Mouse (Mus musculus) heart, postnatal 36 days (tissue): ENCODE data around the gene Serping1. TPM values are rescaled to one million over a fixed set of nuclear protein-coding genes. Genes with fewer than 3 reads are reported as not detected.
"Not testable (repeated sequence)": the region's sequence is repeated elsewhere in the genome, so short reads cannot be mapped to it uniquely, and the experiment has no call there.

Source experiments
- DNase-seq, 2 experiments: peaks; one replicate each; pipeline ENCODE4 v3.0.0; 2021 to 2022
- intact Hi-C: fragments of 180-260 bp; cut with DNase I; formaldehyde crosslinking; loops from one replicate; pipeline ENCODE4 v1.15.1; 2025
- total RNA-seq, 2 experiments: library from RNA; stranded (reverse); gene quantifications; 2 replicates each; pipeline ENCODE4 v1.2.3; 2021

Serping1 gene
- 10 to 100 TPM; 81.1 to 84.3 TPM for total RNA-seq

DNA sequence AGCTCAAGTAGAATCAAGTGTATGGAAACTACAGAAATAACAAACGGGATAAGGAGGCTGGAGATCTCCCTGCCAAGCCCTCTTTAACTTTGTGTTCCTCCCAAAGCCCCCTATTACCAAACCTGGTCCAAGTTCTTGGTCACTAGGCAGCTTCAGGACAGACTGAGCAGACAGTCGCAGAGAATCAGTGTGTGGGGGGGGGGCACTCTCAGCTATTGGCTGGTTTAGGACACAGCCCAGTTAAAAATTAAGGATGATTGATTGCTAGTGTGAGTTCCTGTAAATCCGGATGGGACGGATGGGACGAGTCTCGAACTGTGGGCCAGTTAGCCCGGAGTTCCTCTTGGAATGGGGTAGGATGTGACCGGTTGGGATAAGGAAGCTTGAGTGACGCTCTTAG, at the start of gene Serping1:
TSS of gene Serping1 (minus strand) at position 204 of the 400 bp plus-strand sequence.
- DNase-seq: peak in 1 of 2 experiments; percentile 30
- intact Hi-C loops: no loop called here

DNA sequence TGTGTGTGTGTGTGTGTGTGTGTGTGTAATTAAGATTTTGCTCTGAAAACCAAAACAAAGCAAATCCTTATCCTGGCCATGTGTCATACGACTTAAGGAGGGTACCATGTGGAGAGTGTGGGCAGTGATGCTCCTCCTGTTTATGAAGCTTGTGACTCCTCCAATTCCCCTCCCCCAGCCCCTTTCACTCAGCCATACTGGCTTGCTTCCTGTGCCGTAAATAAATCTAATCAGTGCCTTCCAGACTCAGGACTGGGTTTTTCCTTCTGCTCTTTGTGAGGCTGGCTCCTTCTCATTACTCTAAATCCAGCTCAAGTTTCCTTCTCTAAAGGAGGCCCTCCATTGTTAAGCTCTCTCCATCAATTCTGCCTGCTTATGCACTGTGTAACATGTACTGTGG, 48.0 kb upstream of the Serping1 start:
- DNase-seq: no peak
- intact Hi-C loops: no loop called here

DNA sequence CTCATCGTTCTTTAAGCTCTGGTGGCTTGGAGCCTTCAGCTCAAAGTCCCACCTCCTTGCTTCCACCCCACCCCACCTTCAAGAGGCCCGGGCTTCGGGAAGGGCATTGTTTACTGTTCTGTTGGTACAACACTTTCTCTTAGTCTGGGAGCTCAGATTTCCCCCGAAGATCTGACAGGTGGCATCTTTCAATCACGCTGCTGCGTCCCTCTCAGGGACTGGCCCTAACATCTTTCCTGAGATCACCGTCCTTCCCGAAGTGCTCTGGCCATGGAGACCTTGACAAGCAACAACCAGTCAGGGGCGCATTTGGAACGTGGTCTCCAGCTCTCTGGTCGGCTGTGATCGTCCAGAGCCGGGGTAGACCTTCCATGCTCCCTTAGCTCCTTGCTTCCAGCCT, 47.3 kb upstream of the Serping1 start, which contains the start of gene Smtnl1:
TSS of gene Smtnl1 (minus strand) at position 101 of the 400 bp plus-strand sequence.
- intact Hi-C loops: no loop called here
- no peak for DNase-seq

DNA sequence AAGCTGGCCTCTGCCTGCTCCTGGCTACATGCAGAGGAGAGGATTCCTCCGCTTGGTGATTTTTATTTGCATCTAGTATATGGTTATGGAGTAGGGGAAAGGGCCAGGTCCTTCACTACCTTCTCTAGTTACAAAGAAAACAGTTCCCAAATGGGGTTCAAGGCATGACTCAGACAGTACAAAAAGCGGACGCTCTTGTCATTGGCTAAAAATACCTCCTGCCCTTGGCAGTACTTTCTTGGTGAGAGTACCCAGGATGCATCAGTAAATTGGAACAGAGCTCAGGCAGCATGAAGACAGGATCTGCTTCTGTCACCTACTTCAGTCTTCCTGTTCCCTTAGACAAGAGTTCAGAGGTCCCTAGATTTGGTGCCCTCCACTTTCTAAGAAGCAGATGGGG, 44.6 kb upstream of the Serping1 start:
- intact Hi-C loops: no loop called here
- DNase-seq: no peak

DNA sequence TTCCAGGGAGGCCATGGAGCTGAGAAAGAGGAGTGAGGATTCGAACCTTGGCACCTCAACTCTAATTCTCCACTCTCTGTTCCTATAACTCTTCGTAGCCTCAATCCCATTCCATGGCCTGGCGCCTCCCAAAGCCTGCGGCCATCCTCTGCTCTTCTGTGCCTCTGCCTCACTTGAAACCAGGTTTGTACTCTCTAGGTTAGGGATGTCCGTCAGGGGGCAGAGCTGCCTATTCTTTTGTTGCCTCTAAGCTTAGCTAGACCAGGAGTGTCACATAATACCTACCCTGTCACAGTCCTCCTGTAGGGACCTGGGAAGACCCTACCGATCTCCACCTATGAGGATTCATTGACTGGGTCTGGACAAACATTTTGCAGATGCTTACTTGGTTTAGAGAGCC, 37.4 kb upstream of the Serping1 start:
- no peak for DNase-seq
- intact Hi-C loops: no loop called here

DNA sequence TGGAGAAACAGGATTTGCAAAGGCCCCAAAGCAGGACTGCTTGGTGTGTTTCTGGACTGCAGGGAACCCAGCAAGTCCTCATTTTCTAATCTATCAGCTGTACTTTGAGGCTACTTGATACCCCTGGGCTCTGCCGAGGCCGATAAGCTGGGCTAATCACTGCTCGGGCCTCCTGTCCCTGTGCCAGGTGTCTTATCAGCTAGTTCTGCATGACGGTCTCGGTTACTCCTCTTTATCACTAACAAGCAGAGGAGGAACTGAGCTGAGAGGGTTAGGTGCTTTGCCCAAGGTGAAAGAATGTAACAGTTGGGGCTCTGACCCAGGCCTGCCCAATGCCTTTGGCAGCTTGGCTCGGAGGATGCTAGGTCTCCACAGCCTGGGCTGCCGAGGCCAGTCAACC, 36.6 kb upstream of the Serping1 start:
- intact Hi-C loops: no loop called here
- DNase-seq: peak; percentile 19 to 25

DNA sequence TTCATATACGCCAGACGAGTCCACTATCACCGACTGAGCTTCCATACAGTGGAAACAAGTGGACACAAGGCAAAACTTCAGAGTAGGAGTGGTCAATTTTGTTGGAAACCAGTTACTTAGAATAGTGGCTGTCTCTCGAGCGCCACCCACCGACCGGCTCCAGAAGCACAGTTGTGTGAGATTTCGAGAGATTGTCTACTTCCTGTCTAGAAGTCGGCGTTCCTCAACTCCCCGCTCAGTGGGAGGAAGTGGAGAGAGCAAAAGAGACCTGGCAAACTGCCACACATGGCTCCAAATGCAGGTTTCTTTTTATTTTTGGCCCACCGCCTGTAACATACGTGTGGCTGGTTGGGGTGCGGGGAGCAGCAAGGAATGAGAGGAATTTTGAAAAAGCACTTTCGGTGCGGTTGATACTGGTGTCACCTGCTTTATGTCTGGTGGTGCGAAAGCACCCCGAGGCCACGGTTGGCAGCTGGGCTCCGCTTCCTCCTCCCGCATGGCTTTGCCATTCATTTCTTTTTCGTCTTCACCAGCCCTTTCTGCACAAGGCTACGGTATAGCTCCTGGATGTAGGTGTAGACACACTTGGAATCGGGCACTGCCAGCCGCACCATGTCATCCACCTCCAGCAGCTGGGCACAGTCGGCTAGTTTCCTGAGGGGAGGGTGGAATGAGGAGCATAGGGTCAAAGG, 35.8 kb upstream of the Serping1 start:
- intact Hi-C loops: no loop called here
- peak; percentile 85 to 88 for DNase-seq

DNA sequence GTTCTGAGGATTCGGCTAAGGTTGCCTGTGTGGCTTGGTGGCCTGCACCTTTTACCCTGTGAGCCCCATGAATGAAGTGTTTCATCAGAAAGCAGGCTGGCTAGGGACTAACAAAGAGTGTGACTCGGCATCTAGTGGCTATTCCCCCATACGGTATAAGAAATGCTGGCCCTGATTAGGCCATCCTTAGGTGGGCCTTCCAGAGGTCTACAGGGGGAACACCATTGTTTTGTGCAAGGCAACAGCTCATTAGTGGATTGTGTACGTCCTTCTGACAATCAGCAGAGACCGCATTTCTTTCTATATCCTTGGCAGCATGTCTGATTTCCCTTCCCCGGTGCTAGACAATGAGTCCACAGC, 35.3 kb upstream of the Serping1 start:
- intact Hi-C loops: no loop called here
- no peak for DNase-seq

DNA sequence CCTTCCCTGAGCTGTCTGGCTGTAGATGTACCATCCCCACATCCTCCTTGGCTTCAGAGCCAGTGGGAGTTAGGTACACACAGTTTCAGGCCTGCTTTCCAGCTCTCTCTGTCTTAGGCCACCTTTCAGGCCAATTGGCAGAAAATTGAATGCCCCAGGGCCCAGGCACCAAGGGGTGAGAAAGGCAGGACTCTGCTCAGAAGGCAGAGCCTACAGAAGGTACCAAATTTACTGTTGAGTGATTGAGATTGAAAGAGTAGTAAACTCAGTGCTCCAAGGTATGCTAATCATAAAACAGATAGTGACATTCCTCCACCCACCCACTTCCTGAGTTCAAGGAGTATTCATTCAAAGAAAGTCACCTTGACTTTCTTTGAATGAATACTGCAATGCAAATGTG, 34.1 kb upstream of the Serping1 start:
- intact Hi-C loops: no loop called here
- DNase-seq: no peak

DNA sequence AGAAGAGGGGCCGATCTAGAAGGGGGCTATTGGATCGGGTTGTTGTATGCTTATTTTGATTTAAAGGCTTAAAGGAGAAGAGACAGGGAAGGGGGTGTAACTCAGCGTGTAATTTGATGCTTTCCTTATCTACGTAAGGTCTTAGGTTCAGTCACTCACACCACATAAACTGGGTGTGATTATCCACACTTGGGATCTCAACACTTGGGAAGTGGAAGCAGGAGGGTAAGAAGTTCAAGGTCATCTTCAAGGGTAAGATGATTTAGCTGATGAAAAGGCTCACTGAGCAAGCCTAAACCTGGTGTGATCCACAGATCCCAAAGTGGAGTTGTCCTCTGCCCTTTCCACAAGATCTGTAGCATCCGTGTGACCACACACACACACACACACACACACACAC, 31.3 kb upstream of the Serping1 start:
- intact Hi-C loops: no loop called here
- no peak for DNase-seq

DNA sequence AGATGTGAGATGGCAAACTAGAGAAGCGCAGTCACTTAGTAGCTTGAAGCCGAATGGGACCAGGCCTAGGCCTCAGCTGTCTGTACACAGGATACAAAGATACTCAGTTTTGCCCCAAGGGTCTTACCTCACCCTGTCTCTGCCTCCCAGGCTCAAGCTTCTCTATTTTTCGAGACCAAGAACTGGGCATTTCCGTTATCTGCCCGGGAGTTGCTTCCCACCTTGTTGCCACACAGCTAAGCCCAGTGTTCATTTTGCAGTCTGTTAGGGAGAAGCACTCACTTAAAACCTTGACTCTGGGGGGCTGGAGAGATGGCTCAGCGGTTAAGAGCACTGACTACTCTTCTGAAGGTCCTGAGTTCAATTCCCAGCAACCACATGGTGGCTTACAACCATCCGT, 28.7 kb upstream of the Serping1 start:
- DNase-seq: no peak
- intact Hi-C loops: no loop called here

DNA sequence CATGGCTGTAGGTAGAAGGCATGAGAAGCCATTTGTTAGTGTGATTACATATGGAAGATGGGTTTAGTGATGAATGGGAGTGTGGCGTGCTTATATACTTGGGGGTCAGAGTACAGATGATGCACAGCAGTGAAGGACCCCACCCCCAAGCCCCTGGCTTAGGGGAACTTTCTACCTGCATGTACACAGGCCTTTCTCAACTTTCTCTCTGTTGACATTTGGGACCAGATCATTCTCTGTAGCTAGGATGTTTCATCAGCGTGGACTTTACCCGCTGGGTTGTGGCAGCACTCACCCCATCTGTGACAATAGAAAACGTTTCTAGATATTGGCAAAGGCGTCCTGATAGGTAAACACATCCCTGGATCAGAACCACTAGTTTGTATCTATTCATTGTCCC, 26.0 kb upstream of the Serping1 start:
- DNase-seq, intact Hi-C loops: not testable (repeated sequence)

DNA sequence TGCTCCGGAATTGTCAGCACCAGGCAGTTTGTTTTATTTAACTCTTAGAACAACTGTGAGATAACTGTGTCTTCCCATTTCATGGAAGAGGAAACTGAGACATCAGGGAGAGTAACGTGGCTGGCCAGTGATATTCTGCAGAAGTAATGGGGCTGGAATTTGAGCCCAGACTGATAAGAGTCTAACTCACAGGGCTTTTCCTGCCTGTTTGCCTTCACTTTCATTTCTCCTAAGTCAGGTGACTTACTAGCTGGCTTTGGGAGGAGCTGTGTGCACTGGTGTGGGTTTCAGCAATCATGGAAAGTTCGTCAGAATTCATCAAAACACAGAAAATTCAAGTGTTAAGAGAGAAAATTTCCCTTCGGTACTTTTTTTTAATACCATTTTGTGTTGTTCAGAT, 25.1 kb upstream of the Serping1 start:
- no peak for DNase-seq
- intact Hi-C loops: no loop called here

DNA sequence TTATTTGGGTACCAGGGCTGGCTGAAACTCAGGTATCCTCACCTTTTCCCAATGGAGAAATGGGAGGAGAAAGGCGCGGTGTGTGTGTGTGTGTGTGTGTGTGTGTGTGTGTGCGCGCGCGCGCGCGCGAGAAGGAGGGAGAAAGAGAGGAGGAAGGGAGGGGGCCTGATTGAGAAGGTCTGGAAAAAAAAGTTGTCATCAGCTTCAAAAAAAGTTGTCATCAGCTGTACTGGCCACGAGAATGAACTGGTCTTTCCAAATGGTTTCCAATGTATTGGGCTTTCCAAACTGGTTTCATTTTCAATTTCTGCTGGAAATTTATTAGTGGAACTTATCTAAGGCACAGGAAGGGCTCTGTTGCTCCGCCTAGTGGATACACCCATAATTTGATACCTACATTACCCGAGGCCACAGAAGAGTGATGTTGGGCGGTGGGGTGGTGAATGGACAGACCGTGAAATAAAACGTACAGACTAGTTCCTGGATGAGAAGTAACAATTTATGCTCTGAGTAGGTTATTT, 23.9 kb upstream of the Serping1 start:
- intact Hi-C loops: loop anchor here (2.0 to 5.0 kb wide), 4 partner anchors 37 to 342 kb away; partner anchors contain the start of genes Gm19426, Gm28635, Med19 and Tmx2
- DNase-seq: peak; percentile 65 to 77

DNA sequence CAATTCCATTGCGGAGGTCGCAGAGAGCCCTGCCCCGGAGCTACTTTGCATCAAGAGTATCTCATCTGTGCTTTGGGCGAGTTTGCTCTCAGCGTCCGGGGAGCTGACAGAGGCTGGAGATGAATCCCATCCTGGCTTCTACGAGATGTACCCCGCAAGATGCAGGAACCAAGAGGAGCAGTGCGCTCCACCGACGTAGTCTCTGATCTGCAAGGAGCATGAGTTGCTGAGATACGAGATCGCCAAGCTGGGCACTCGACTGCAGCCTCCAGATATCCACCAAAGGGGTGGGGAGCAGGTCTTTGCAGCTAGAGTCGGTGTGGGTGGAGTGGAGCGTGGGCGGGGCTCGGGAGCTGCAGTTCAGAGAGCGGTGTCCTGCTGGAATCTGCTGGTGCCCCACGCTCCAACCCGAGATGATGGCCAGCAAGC, 23.3 kb upstream of the Serping1 start, which contains the start of gene Ube2l6:
TSS of gene Ube2l6 (plus strand) at position 336 of the 429 bp plus-strand sequence.
- intact Hi-C loops: loop anchor here (2.0 to 5.0 kb wide), 4 partner anchors 36 to 341 kb away; partner anchors contain the start of genes Gm19426, Gm28635, Med19 and Tmx2
- peak; percentile 71 to 76 for DNase-seq

DNA sequence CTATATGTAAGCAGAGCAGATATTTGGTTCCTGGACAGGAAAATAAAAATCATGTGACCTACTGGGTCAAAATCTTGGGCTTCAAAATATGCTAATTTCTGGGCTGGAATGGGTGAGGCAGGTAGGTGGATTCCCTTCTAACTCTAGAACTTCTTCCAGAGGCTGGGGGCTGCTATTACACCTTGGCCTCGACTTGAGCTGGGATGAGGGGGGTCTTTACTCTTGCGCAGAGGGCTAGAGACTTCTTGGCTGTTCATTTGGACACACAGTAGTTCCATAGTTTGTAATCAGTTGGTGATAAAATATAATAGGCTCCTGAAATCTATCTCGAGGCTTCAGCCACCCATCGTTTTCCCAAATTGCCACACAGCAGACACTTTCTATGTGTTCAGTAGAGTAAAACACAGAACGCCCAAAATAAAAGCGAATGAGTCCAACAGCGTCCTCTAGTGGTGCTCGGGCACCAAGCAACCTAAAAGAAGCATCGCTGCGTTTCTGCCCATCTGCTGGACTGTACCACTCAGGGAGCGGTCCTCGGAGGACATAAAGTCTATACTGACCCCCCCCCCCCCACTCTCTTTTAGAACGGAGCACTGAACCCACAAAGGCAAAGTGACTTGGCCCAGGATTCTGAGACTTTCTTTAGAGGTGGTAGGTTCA, 22.7 kb upstream of the Serping1 start:
- DNase-seq: peak; percentile 80 to 81
- intact Hi-C loops: loop anchor here (2.0 to 5.0 kb wide), 4 partner anchors 36 to 341 kb away; partner anchors contain the start of genes Gm19426, Gm28635, Med19 and Tmx2

DNA sequence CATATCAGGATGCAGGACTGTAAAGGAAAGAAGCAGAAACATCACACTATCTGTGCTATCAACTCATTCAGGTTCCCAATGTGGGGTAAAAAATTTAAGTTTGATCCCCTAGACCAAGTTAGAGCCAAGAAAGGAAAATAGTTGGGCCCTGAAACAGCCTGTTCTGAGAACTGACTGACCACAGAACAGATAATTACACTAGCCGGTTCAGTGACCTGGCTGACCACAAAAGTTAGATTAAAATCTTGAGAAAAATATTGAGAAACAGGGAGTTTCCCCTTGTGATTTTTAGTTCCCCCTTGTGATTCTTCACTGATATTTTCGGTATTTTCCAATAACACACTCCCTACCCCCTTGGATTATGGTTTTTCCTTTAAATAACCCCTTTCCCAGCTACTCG, 18.6 kb upstream of the Serping1 start:
- DNase-seq: no peak
- intact Hi-C loops: no loop called here

DNA sequence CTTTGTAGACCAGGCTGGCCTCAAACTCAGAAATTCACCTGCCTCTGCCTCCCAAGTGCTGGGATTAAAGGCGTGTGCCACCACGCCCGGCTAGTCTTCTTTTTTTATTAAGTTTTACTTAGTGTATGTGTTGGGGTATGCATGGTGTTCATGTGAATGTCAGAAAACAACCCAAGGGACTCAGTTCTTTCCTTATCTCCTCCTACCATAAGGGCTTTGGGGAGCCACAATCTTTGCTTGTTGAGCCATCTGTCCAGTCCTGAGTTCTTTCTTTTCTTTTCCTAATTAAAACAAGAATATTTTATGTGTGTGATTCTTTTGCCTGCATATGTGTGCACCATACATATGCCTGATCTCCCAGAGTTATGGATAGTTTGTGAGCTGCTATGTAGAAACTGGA, 17.9 kb upstream of the Serping1 start:
- intact Hi-C loops: no loop called here
- no peak for DNase-seq

DNA sequence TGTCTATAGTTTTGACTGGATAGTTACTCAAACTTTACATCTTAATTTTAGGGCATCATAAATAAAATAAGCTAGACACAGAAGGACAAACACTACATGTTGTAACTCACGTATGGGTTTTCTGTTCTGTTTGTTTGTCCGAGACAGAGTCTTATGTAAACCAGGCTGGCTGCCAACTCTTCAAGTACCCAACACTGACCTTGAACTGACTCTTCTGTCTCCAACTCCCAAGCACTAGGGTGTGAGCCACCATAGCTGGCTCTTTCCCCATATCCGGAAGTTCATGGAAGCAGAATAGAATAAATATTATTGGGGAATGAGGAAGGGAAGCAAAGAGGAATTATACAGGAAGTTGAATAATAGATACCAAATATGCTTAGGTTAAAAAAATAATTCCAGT, 17.3 kb upstream of the Serping1 start:
- intact Hi-C loops: no loop called here
- DNase-seq: peak in 1 of 2 experiments; percentile 36

DNA sequence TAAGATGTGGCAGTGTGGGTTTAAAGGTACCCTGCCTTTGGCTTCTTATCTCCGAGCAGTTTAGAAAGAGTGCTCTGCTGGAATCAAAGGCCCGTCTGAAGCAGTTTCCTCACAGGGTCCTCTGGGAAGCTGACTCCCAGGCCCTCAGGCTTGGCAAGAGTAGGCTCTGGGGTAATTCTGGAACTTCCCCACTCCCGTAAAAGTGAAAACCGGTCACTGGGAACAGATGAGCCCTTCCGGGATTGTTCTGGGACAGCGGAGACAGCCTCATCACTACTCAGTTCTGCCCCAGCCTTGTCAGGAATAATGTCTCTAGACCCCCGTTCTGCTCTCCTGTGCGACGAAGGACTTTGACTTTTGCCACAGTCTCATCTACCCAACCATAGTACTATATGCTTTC, 15.2 kb upstream of the Serping1 start:
- intact Hi-C loops: no loop called here
- DNase-seq: no peak

DNA sequence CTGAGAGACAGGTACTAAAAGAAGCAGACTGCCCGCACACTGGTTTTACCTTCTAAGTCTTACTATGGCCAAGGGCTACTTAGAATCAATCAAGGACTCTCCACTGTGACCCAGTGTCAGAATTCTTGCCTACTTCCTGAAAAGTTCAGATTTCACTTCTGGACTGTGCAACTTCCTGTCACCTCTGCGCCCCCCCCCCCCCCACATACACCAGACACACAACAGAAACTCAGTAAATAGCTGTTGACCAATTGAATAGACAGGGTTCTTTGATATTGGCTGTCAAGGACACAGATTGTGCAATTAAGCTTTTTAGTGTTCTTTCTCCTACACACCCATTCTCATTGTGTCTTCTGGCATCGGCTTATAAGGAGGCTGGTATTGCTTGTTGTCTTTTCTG, 13.1 kb upstream of the Serping1 start:
- intact Hi-C loops: no loop called here
- no peak for DNase-seq
